Mouse (Mus musculus) liver, adult (tissue): ENCODE data around the gene Nup210.

Experiments used
- GATA4 ChIP-seq: IDR thresholded peaks from 2 replicates; pipeline ENCODE4 v1.6.1; 2014; ENCODE audit warnings: mild to moderate bottlenecking, low read length; ENCODE audit not compliant: insufficient replicate concordance

Gene Nup210

GRCm38 (mm10) chr6:91092216-91092899 lies 24.3 kb downstream of the Nup210 start:
- TF ChIP-seq GATA4 = no peak

DNA sequence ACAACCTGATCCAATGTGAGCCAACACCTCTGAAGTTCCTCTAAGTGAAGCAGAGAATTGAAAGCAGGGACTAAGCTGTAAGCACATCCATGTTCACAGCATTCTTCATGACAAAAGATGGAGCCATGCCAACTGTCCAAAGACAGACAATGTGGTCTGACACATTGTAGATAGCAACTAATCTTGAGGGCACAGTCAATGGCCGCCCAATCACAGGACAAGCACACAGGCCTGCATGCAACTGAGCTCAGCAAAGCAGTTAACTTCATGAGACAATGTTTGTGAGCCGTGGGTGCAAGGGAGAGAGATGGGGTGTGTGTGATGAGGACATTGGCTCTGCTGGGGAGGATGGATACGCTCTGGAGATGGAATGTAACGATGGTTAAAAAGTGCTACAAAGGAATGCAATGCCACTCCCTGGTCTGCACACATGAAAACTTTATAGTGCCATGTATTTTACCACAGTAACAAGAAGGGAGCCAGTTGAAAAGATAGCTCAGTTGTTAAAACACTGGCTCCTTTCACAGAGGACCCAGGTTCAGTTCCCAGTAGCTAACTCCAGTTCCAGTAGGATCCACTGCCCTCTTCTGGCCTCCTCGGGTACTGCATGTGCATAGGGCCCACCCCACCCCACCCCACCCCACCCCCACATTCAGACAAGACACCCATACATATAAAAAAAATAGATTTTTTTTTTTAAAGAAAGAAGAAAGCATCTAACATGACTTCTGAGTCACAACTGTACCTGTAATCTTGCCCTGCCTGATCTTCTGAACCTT lies 31.3 kb downstream of the Nup210 start:
- no peak for TF ChIP-seq GATA4

DNA sequence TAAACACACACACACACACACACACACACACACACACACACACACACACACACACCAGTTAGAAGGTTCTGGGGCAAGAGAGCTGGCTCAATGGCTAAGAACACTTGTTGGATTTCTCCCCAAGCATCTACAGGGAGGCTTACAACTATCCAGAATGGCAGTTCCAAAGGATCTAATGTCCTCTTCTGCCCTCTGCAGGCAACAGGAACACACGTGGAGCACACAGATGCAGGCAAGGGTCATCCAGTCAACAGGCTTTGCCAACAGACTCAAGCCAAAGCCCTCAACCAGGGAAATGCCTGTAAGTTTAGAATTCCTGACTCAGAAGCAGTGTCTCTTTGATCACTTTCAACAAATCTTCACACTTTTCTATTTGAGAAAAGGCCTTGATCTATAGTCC lies 36.6 kb downstream of the Nup210 start:
- no peak for TF ChIP-seq GATA4

- no peak for TF ChIP-seq GATA4
Measured at GRCm38 (mm10) chr6:91076249-91076648, 40.4 kb downstream of the Nup210 start.

DNA sequence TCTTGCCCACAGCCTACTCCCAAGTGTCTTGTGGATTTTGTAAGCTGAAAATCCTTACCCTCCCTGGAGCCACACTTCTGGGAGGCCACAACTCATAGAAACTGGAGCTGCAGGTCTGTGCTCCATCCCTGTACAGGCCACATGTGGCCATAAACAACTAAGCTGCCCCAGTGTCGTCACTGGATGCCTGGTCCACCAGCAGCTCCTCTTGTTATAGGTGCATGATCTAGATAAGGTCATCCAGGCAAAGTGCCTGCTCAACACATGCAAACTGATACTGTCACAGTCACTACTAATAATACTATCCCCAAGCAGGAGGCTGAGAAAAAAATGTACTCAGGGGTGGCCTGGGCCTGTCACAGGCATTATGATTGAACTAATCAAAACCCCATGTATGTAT lies 48.1 kb downstream of the Nup210 start:
- no peak for TF ChIP-seq GATA4

- TF ChIP-seq GATA4 = no peak
Measured at GRCm38 (mm10) chr6:91067048-91067447, 49.6 kb downstream of the Nup210 start.

DNA sequence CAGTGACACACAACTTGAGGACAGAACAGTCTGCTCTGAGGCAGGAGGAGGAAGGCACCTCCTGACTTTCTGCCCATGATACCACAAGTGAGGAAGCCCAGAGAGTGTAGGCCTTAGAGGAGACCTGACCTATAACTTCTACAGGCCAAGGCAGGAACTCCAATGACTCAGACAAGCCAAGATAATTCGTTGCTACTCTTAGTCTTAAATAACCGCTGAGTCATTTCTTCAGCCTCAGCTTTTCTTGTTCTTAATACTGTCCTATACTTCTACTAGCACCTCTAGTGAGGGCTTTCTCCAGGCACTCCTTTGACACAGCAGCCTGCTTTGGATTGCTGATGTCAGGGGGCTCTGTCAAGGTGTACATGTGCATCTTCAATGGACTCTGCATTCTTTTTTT lies 55.3 kb downstream of the Nup210 start:
- TF ChIP-seq GATA4 = no peak

DNA sequence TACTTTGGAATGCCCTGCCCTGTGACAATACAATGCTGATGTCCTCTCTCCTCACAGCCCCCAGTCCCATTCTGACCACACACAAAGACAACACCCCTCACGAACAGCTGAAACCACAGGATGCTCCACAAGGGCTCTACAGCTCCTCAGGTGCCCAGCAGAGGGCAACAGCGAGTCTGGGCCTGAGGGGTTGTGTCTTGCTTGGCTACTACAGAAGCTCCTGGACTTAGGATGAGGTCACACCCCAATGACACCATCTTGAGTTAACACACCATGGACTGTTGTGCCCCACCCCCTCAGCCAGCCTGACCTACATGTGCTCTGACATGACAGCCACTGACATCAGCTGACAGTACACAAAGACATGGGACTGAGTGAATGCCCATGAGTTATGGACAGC lies 56.9 kb downstream of the Nup210 start:
- no peak for TF ChIP-seq GATA4

DNA sequence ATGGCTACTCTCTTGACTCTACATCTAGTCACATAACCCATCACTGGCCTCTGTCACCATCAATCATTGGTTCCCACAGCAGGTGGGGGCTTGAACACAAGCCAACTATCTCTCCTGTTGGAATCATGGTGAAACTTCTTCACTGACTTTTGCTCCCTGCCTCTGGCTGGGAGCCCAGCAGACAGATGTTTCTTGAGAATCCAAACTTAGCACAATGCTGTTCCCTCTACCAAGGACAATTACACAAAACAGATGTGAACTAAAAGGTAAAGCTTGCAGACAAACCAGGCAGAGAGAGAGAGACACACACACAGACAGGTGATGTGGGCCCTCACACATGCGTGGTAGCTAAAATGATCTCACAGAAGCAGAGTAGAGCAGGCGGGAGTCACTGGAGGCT lies 58.6 kb downstream of the Nup210 start:
- no peak for TF ChIP-seq GATA4

DNA sequence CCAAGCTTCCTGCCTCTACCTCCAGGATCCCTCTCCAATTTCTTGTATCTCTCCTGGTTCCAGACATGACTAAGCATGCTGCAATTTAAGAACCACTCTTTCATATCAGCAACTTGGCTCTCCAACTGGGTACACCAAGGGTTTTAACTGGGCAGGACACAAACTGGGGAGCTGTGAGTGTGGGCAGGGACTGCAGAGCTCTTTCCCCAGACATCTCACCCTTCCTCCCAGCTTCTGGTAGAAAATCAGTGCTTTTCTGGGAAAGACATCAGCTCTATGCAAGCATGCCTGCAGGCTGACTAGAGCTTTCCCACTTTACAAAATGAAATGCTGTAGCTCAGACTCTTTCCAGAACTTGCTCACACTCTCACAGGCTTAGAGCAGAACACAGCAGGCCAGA lies 60.3 kb downstream of the Nup210 start:
- no peak for TF ChIP-seq GATA4

- TF ChIP-seq GATA4 = no peak
Measured at GRCm38 (mm10) chr6:91052572-91052971, 64.1 kb downstream of the Nup210 start.

DNA sequence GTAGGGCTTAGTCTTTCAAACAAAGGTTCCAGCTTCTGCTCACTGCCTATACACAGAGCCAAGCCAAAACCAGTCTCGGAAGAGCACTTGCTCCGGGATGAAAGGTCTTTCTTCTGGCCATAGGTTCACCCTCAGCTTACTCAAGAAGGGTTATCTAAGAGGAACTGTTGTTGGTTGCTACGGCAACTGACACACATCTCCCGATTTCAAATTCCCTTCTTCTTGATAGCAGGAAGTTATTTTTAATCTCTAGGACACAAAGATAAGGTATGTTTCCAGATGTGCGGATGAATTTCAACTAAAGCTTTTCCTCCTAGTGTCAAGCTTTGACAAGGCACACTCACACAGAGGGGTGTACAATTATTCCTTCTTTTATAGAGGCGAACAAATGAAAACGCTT lies 68.6 kb downstream of the Nup210 start:
- no peak for TF ChIP-seq GATA4

GRCm38 (mm10) chr6:91047434-91047833 lies 69.2 kb downstream of the Nup210 start:
- no peak for TF ChIP-seq GATA4

GRCm38 (mm10) chr6:91046184-91046583 lies 70.4 kb downstream of the Nup210 start:
- no peak for TF ChIP-seq GATA4

DNA sequence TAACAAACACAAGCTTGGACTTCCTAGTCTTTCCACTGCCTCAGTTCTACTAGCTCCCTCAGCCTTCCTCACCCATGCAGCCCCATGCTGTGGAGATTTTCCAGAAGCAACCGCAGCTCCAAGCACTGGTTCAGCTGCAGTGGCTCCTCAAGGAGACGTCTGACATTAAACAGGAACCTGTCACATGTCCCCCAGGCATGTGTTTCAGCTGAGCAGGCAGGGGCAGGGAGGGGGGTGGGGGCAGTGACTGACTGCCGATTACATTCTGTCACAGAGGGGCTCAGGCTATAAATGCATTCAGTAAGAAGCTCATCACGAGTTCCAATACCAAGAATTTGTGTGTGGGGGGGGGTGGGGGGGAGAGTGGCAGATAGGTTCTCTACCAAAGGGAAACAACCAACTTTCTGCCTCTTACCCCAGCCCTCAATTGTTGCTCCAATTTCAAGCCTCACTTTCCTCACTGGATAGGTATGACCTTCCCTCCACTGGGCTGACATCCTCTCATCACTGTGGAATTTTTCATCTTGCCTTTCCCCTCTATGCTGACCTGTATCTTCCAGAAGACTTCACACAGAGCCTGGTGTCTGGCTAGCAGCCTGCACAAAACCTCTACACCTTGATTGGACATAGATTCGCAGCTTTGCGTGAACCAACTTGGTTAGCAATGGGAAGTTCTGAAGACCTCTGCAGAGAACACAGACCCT lies 71.8 kb downstream of the Nup210 start:
- no peak for TF ChIP-seq GATA4

DNA sequence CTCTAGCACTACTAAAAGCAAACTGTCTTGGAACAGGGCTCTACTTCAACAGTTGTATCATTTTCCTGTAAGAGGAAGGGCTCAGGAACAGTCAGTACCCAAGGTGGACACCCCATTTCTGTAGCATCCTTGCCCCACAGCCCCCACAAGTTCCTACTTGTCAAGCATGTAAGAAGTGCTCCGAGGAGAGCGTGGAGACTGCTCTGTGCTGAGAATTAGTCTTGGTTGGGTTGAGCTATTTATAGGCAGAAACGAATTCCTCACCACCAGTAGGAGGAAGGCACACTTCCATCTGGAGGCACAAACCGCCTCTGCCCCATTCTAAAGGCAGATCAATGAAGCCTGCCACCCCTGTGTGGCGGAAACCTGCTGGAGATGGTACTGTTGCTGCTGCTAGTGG lies 75.3 kb downstream of the Nup210 start:
- TF ChIP-seq GATA4 = no peak
